Mouse (Mus musculus) intestine, embryonic 15.5 days (tissue): ENCODE results near the gene Ggct. TPM values are rescaled to one million over a fixed set of nuclear protein-coding genes. Genes with fewer than 3 reads are reported as not detected.

Experiments used
- ATAC-seq: fragments of 200-750 bp; cut with Nextera tagmentation; 2 replicates; pipeline ENCODE4 v1.8.0; 2017; ENCODE audit warnings: moderate TSS enrichment, moderate library complexity
- H3K27ac ChIP-seq: fragments of 300-500 bp; sonication (generic); 2 replicates; pipeline ENCODE4 v1.5.1; 2015; ENCODE audit warnings: mild to moderate bottlenecking, inconsistent platforms
- H3K27me3 ChIP-seq: fragments of 300-500 bp; sonication (generic); replicated peaks from 2 replicates; pipeline ENCODE4 v1.6.1; 2015; ENCODE audit warnings: inconsistent platforms
- H3K36me3 ChIP-seq: fragments of 300-500 bp; sonication (generic); 2 replicates; pipeline ENCODE4 v1.6.1; 2015; ENCODE audit warnings: inconsistent platforms
- H3K4me1 ChIP-seq: fragments of 300-500 bp; sonication (generic); replicated peaks from 2 replicates; pipeline ENCODE4 v1.6.1; 2015; ENCODE audit warnings: inconsistent platforms
- H3K4me2 ChIP-seq: fragments of 300-500 bp; sonication (generic); replicated peaks from 2 replicates; pipeline ENCODE4 v1.6.1; 2015; ENCODE audit warnings: mild to moderate bottlenecking, inconsistent platforms
- H3K4me3 ChIP-seq: fragments of 300-500 bp; sonication (generic); replicated peaks from 2 replicates; pipeline ENCODE4 v1.5.1; 2015; ENCODE audit warnings: inconsistent platforms
- H3K9ac ChIP-seq: fragments of 300-500 bp; sonication (generic); 2 replicates; pipeline ENCODE4 v1.6.1; 2015; ENCODE audit warnings: inconsistent platforms
- H3K9me3 ChIP-seq: fragments of 300-500 bp; sonication (generic); 2 replicates; pipeline ENCODE4 v1.6.1; 2016; ENCODE audit warnings: inconsistent platforms
- WGBS: fragments of 180-500 bp; shearing (Covaris S2); methylation state at CpG from one replicate; pipeline ENCODE4 v1.1.7; 2015; 5-methylcytosine and 5-hydroxymethylcytosine counted together
- polyA plus RNA-seq: library from polyadenylated mRNA; unstranded; fragments of >200 nt; fragmentation: Nextera tagmentation; extraction: Ambion mirVana; gene quantifications from 2 replicates; pipeline ENCODE4 v1.2.1, GENCODE M21; 2015

Gene Ggct
- polyA plus RNA-seq, 1 experiment from 2014 or later = 10.7 TPM

DNA sequence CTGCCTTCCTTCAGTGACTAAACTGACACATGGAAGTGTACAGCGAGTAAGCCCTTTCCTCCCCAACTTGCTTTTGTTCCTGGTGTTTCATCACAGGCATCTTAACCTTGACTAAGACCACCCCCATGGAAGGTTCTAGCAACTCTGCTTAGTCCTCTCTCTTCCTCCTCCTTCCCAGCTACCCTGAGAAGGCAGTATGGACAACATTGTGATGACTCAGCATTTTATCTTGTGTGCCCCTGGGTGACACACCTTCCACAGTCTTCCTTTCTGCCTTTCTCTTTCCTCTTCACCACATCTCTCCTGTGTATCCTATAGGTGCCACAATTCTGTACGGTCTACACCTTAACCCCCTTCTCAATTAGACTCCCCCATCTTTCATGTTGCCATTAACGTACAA lies 21.4 kb upstream of the Ggct start:
- no peaks in the 10 kb centered on the region for H3K9me3 ChIP-seq
- no peaks in the 10 kb centered on the region for H3K36me3 ChIP-seq
- H3K27me3 ChIP-seq = no peaks in the 10 kb centered on the region
- peaks cover 3% of the 10 kb centered on the region; the same call in 1 of the 2 replicates for H3K4me1 ChIP-seq
- ATAC-seq = no peak
- no peak overlapping the region for H3K9ac ChIP-seq
- 91% methylated on average over 3 of the region's 3 CpGs for WGBS
- no peak overlapping the region for H3K27ac ChIP-seq
- H3K4me2 ChIP-seq = no peak overlapping the region
- H3K4me3 ChIP-seq = no peak overlapping the region

DNA sequence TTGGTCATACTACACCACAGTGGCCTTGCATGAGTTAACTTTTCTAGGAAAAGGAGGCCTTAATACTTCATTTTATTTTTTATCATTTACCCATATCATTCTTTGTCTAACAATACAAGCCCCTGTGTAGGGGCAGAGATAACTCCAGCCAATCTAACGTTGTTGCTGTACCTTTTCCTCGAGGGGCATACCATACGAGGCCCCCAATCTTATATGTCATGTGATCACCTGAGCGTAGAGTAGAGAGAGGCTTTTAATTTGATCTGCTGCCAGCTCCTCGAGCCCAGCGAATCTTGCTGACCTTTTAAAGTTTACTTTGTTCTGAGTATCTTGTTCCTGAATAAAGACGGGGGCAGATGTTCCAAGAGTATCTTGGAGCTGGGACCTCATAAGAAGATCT lies 19.8 kb upstream of the Ggct start:
- Histone ChIP-seq H3K27ac (no peak overlapping the region), H3K9ac (no peak overlapping the region), H3K27me3 (no peaks in the 10 kb centered on the region), H3K9me3 (no peaks in the 10 kb centered on the region), H3K4me1 (peaks cover 3% of the 10 kb centered on the region; the same call in 1 of the 2 replicates), H3K4me3 (no peak overlapping the region), H3K36me3 (no peaks in the 10 kb centered on the region), H3K4me2 (no peak overlapping the region)
- ATAC-seq = no peak
- WGBS = 73% methylated on average over 7 of the region's 7 CpGs

DNA sequence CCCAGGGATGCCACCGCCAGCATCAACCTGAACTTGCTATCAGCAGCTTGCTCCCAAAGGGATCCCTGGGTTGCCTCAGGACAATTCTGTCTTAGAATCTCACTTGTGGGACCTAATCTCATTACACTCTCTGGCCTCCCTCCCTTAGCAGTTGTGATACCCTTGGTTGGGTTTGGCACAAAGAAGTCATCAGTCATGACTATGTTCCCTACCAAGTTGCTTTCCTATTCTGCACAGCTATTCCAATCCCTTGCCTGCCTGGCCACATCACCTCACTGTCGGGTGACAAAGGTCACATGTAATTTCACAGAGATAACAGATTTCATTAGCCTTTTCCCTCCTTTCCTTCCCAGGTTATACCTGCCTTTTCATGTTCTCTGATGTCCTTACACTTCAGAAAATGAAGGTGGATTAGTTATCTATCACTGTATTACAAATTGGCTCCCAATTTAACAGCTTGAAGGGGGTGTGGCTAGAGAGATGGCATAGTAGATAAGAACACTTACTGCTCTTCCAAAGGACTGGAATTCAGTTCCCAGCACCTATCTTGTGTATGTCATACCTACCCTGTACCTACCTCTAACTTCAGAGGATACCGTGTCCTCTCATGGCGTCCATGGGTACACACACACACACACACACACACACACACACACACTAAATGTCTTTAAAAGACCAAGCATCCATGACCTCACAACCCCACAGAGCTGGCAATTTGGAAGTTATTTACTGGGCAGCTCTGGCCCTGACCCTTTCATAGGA lies 17.8 kb upstream of the Ggct start:
- Histone ChIP-seq H3K4me1 (no peaks in the 10 kb centered on the region; the same call in 1 of the 2 replicates), H3K27me3 (no peaks in the 10 kb centered on the region), H3K4me2 (no peak overlapping the region), H3K9ac (no peak overlapping the region), H3K9me3 (no peaks in the 10 kb centered on the region), H3K4me3 (no peak overlapping the region), H3K27ac (no peak overlapping the region), H3K36me3 (no peaks in the 10 kb centered on the region)
- ATAC-seq = peak; percentile 63
- WGBS = 61% methylated on average over 4 of the region's 4 CpGs

DNA sequence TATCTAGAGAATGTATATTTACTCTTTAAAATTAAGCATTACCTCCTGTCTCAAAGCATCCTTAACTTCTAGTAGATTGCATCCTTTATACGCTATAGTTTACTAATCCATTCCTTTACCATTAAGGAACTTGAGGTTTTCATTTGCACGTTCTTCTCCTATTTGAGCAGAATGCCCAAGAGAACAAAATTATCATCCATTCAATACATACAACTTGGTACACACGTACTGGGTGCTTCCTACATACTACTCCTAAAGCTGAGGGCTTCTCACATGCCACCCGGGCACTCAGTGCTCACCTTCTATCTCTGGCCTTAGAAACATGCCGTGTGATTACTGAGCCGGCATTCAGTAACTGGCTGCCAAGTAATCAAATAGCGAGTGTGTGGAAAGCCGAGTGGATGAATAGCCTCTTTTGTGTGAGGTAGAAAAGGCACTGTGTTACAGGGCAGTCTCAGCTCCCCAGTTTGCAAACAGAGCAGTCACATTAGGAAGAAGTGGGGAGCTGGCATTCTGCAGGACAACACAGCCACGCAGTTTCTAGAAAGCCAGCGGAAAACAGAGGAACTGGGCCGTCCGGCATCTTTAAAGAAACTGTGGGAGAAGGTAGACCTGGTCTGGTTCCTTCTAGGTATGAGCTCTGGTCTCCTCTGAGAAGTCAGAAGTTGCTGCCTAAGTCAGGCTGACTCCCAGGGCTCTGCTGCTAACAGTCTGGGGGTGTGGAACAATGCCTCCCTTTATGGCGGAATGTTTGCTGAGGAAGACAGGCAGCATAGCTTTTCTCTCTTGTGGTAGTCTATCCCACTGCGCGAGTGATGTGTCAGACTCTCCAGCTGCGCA lies 16.9 kb upstream of the Ggct start:
- no peaks in the 10 kb centered on the region for H3K27me3 ChIP-seq
- no peak overlapping the region for H3K4me3 ChIP-seq
- 35% methylated on average over 16 of the region's 16 CpGs for WGBS
- ATAC-seq = peak; percentile 71; the same call in 1 of the 2 replicates
- H3K4me1 ChIP-seq = no peaks in the 10 kb centered on the region; the same call in 1 of the 2 replicates
- 0 out of 2 replicates have a peak overlapping the region, but pooled peaks have one; percentile 22 for H3K4me2 ChIP-seq
- no peak overlapping the region for H3K27ac ChIP-seq
- no peak overlapping the region for H3K9ac ChIP-seq
- no peaks in the 10 kb centered on the region for H3K36me3 ChIP-seq
- H3K9me3 ChIP-seq = no peaks in the 10 kb centered on the region

DNA sequence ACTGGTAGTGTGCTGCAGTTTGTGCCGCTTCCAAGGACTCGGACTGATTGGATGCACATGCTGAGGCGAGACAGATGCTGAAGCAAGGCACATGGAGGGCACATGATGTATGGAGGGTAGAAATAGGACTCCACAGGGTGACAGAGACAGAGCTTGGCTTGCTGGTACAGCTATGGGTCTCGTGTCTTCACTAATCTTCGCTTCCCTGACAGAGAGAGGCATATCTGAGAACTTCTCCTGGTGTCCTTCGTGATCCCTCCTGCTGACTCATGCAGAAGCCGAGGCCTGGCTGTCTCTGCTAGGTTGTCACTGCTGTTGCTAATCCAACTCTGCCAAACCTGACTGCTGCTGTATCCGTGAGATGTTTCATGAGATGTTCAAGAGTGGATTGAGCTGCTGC lies 15.7 kb upstream of the Ggct start:
- no peaks in the 10 kb centered on the region; the same call in 1 of the 2 replicates for H3K4me1 ChIP-seq
- H3K4me3 ChIP-seq = no peak overlapping the region
- no peaks in the 10 kb centered on the region for H3K27me3 ChIP-seq
- WGBS = 87% methylated on average over 8 of the region's 8 CpGs
- no peak overlapping the region for H3K4me2 ChIP-seq
- no peaks in the 10 kb centered on the region for H3K9me3 ChIP-seq
- no peak for ATAC-seq
- H3K27ac ChIP-seq = no peak overlapping the region
- no peak overlapping the region for H3K9ac ChIP-seq
- H3K36me3 ChIP-seq = no peaks in the 10 kb centered on the region

DNA sequence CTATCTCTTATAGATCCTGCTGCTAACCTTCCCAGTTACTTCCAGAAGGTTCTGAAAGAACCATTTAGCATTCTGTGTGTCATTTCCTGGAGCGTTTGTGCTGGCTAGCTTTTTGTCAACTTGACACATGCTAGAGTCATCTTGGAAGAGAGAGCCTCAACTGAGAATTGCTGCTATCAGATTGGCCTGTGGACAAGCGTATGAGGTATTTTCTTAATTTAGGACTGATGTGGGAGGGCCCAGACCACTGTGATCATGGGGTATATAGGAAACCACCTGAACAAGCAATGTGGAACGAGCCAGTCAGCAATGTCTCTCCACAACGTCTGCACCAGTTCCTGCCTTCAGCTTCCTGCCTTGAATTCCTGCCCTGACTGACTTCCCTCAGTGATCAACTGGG lies 10.8 kb upstream of the Ggct start:
- no peaks in the 10 kb centered on the region for H3K36me3 ChIP-seq
- ATAC-seq = no peak
- no peak overlapping the region for H3K9ac ChIP-seq
- no peak overlapping the region for H3K4me2 ChIP-seq
- no peaks in the 10 kb centered on the region for H3K9me3 ChIP-seq
- H3K27me3 ChIP-seq = no peaks in the 10 kb centered on the region
- 65% methylated on average over 4 of the region's 4 CpGs for WGBS
- H3K4me1 ChIP-seq = no peaks in the 10 kb centered on the region
- H3K4me3 ChIP-seq = no peak overlapping the region
- no peak overlapping the region for H3K27ac ChIP-seq

DNA sequence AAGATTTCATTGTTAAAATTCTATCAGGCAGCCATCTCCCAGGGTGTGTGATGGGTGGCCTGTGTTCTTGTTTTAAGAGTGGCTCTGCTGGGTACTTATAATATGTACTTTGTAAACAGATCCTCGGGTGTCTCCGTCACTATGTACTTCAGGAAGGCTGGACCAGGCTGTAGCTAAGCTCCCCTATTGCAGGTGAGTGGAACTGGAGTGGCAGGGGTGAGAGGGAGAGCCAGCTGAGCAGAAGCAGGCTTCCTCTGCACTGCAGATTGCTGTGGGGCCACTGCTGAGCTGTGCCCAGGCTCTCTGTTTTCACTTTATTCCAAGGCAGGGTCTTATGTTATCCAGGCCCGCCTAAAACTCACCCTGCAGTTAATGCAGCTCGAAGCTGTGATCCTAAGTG lies 9.7 kb upstream of the Ggct start:
- Histone ChIP-seq H3K4me3 (no peak overlapping the region), H3K27ac (no peak overlapping the region), H3K27me3 (no peaks in the 10 kb centered on the region), H3K9ac (no peak overlapping the region), H3K36me3 (no peaks in the 10 kb centered on the region), H3K4me2 (no peak overlapping the region), H3K9me3 (no peaks in the 10 kb centered on the region), H3K4me1 (no peaks in the 10 kb centered on the region)
- no peak for ATAC-seq
- WGBS = 58% methylated on average over 4 of the region's 4 CpGs

DNA sequence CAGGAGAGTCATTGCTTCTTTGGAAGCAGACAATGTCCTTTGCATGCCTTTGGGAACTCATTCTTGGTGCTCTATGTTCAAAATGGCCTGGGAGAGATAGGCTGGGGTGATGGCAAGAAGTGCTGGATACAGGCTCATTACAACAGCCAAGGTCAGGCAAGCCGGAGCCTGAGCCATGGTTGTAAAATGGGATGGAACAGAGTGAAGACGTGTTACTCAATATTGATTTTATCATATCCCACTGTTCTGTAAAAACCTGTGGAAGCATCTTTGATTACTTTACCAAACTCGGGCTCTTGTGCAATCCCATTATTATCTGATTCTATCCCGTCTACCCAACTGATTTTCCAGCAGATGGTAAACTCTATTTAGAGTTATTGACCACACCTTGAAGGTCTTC lies 8.6 kb upstream of the Ggct start:
- H3K4me3 ChIP-seq = no peak overlapping the region
- no peaks in the 10 kb centered on the region for H3K27me3 ChIP-seq
- no peaks in the 10 kb centered on the region for H3K9me3 ChIP-seq
- H3K4me2 ChIP-seq = no peak overlapping the region
- H3K9ac ChIP-seq = no peak overlapping the region
- H3K27ac ChIP-seq = no peak overlapping the region
- H3K4me1 ChIP-seq = no peaks in the 10 kb centered on the region
- ATAC-seq = no peak
- 64% methylated on average over 4 of the region's 4 CpGs for WGBS
- no peaks in the 10 kb centered on the region for H3K36me3 ChIP-seq

DNA sequence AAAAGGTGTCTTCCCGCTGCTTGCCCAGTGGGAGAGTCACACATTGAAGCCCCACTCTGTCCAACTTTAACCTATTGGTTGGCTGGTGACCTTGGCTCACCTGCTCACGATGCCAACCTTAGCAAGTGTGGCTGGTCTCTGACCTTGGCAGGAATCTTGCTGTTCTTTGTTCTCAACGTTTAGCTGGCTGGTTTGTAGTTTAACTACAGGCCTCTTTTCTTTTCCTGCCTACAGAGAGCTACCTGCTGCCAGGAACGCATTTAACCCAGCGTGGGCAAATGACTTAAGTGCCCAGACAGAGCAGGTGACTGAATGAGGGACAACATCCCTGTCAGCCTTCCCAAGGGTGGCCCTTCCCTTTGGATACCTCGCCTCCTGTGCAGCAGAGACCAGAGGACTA lies 5.0 kb upstream of the Ggct start:
- H3K4me2 ChIP-seq = no peak overlapping the region
- WGBS = 79% methylated on average over 6 of the region's 6 CpGs
- H3K27me3 ChIP-seq = no peaks in the 10 kb centered on the region
- H3K4me3 ChIP-seq = no peak overlapping the region
- no peak overlapping the region for H3K9ac ChIP-seq
- H3K4me1 ChIP-seq = no peaks in the 10 kb centered on the region
- H3K27ac ChIP-seq = no peak overlapping the region
- no peak for ATAC-seq
- no peaks in the 10 kb centered on the region for H3K9me3 ChIP-seq
- H3K36me3 ChIP-seq = no peaks in the 10 kb centered on the region

DNA sequence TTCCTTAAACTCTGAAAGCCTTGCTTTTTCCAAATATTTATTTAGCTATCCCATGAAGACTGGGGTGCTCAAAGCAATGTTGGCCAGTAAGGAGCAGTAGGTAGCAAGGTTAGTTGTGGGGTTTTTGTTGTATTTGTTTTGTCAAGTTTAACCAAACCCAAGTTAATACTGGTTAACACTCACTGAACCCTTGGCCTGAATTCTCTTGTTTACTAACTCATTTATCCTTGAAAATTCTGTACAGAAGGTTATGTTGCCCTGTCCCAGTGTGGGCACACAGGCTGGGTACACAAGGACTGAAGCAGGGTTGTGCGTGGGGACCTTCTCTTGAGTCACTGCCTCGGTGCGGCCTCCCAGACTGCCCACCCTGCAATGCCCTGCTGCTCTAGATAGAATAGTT lies 3.6 kb upstream of the Ggct start:
- no peaks in the 10 kb centered on the region for H3K36me3 ChIP-seq
- whole genome bisulfite sequencing = 83% methylated on average over 3 of the region's 3 CpGs
- 0 out of 2 replicates have a peak, but pooled peaks cover 3% of the 10 kb centered on the region for H3K4me1 ChIP-seq

DNA sequence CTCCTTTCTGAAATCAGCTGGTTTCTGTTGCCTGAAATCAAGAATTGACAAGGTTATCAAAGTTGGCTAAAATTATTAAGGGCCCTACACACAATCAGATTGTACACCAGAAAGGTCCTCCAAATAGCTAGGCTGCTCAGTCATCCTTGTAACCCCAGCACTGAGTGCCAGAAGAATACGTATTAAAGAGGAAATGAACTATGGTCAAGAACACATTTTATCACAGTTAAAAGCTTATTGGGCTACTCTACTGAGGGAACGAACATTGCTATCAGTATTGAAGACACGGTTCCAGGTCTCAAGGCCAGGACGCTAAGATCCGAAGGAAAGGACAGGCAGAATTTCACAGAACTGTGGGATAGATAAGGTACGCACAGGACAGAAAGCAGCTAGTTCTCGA lies 609 bp downstream of the Ggct start:
- Histone ChIP-seq H3K36me3 (no peaks in the 10 kb centered on the region), H3K9me3 (no peaks in the 10 kb centered on the region), H3K4me1 (0 out of 2 replicates have a peak, but pooled peaks cover 3% of the 10 kb centered on the region), H3K27me3 (no peaks in the 10 kb centered on the region), H3K4me2 (peak overlapping the region; percentile 93), H3K9ac (peak overlapping the region; percentile 52), H3K27ac (peak overlapping the region; percentile 42; the same call in 1 of the 2 replicates), H3K4me3 (peak overlapping the region; percentile 56)
- 5% methylated on average over 7 of the region's 7 CpGs for whole genome bisulfite sequencing
- no peak for ATAC-seq

More for the DNA sequence above, 3.6 kb upstream of the Ggct start:
- Histone ChIP-seq H3K27me3 (no peaks in the 10 kb centered on the region), H3K4me3 (no peak overlapping the region), H3K9me3 (no peaks in the 10 kb centered on the region), H3K4me2 (no peak overlapping the region), H3K9ac (no peak overlapping the region), H3K27ac (no peak overlapping the region)
- no peak for ATAC-seq

DNA sequence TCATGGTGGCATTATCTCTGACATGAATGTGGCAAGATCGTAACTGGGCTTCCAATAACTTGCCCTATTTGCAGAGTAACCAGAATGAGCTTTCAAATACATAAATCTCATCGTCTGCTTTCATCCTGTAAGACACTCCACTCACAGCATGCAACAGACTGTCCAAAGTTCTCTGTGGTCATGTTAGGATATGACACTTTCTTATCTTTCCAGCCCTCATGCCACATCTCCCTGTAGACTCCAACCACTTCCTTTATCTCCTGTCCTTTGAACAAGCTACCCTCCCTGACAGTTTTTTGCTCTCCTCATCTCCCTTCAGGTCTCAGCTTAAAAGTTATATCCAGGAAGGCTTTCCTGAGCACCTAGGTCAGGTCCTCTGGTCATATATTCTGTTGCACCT lies 1.6 kb downstream of the Ggct start:
- Histone ChIP-seq H3K4me3 (no peak overlapping the region), H3K27ac (no peak overlapping the region), H3K4me2 (no peak overlapping the region), H3K4me1 (0 out of 2 replicates have a peak, but pooled peaks cover 3% of the 10 kb centered on the region), H3K9ac (no peak overlapping the region), H3K9me3 (no peaks in the 10 kb centered on the region), H3K27me3 (no peaks in the 10 kb centered on the region), H3K36me3 (no peaks in the 10 kb centered on the region)
- no peak for ATAC-seq
- 63% methylated on average over 2 of the region's 2 CpGs for WGBS
